Mouse (Mus musculus) small intestine, adult 10 weeks (tissue): Measurements from ENCODE around the gene Ltn1. TPM values are rescaled to one million over a fixed set of nuclear protein-coding genes. Genes with fewer than 3 reads are reported as not detected.

ENCODE experiments used
- polyA plus RNA-seq: library from polyadenylated mRNA; stranded (reverse); fragments of 350-450 nt; fragmentation: Illumina TruSeq; extraction: RNeasy Lipid Tissue Mini Kit (QIAGEN cat#74804); gene quantifications from one replicate; pipeline ENCODE4 v1.2.3, GENCODE M21; 2014; ENCODE audit warnings: low replicate concordance

The Ltn1 gene
- 29.7 TPM for polyA plus RNA-seq

GRCm38 (mm10) chr16:87432033-87432814 is at the start of gene Ltn1:
TSS of gene Ltn1 (minus strand) at chr16:87432612.

GRCm38 (mm10) chr16:87454419-87455179 is 22.2 kb upstream of the Ltn1 start, which contains the start of gene Usp16:
TSS of gene Usp16 (plus strand) at chr16:87454703.

GRCm38 (mm10) chr16:87440184-87440686 is 7.8 kb upstream of the Ltn1 start, which contains the start of gene Rwdd2b:
TSS of gene Rwdd2b (minus strand) at chr16:87440573.

GRCm38 (mm10) chr16:87354075-87354583 is 78.3 kb downstream of the Ltn1 start, which contains the start of gene N6amt1:
TSS of gene N6amt1 (plus strand) at chr16:87354185.

Other genes with a start within 250 kb of the Ltn1 start
- gene N6amt1, start 78.4 kb downstream of the Ltn1 start, polyA plus RNA-seq: 8.3 TPM
- gene Rwdd2b, start 8.0 kb upstream of the Ltn1 start, polyA plus RNA-seq: 54.8 TPM
- 216 TPM for gene Usp16, start 22.1 kb upstream of the Ltn1 start, polyA plus RNA-seq
- gene Cct8, start 63.3 kb upstream of the Ltn1 start, polyA plus RNA-seq: 253 TPM
- gene Map3k7cl, start 120.7 kb upstream of the Ltn1 start, polyA plus RNA-seq: 0.85 TPM